Mouse (Mus musculus) spleen, postnatal 14 days (tissue): Measurements from ENCODE around the gene Efna4.

Experiments
- DNase-seq, 2 experiments: peaks; one replicate each; pipeline ENCODE4 v3.0.0; 2021 to 2022; ENCODE audit warnings: low spot score in 2 of 2

The Efna4 gene

GRCm38 (mm10) chr3:89364631-89365030 is 26.8 kb upstream of the Efna4 start:
- no peak for DNase-seq

DNA sequence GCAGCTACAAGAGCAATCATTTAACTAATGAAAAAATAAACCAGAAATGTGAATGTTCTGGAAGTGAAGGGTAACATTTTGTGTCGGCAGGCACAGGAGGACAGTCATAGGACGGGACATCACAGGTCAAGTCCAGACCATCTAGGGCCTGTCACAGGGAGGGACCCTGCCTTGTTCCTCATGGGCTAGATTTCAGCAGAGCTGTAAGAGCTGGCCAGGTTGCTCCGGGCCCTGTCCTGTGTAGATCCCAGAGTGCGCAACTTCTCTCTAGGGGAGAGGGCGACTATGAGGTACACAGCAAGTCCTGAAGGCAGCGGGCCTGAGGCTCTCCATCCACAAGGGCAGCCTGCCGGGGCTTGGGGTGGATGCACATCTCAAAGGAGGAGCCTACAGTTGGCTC is 23.8 kb upstream of the Efna4 start, which contains the start of gene Dcst2:
Gene Dcst2, plus strand, starts transcription at position 301 of the 400 bp plus-strand sequence.
- DNase-seq: no peak

GRCm38 (mm10) chr3:89360237-89360636 is 22.4 kb upstream of the Efna4 start:
- DNase-seq: no peak

- DNase-seq: no peak
Measured at GRCm38 (mm10) chr3:89359630-89360029, 21.8 kb upstream of the Efna4 start.

GRCm38 (mm10) chr3:89356029-89356428 is 18.2 kb upstream of the Efna4 start:
- no peak for DNase-seq

DNA sequence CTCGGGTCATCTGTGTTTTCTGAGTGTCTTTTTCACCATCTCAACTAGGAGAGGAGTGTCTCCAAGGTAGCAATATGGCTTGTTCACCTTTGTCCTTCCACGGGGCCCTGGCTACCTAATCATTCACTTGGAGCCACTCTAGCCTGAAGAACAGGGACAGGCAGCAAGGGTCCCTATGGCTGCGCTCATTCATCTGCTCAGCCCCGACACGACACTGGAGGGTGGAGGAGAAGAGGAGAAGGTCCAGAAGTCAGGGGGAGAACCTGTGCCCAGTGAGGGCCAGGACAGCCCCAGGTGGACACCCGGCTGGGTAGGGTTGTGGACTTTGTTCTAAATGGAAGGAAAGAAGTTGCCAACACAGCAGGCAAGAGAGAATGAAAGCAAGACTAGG is 17.7 kb upstream of the Efna4 start:
- DNase-seq: no peak

- peak; percentile 50 to 69 for DNase-seq
Measured at GRCm38 (mm10) chr3:89354816-89355511, 17.1 kb upstream of the Efna4 start.

DNA sequence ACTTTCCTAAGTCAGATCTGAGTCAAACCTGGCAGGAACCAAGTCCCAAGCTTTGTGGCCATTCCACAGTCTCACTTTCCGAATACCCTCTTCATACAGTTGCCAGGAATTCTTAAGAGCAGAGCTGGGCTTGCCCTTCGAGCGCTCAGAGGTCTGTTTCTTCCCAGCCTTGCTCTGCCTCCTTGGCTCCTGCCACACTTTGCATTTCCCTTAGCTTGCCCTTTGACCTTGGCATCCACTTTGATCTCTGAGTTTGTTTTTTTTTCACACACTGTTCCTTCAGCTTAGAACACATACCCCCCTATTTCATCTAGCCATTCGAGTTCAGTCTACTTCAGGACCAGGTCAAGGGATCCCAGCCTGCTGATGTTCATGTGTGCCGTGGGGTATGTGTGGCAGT is 13.4 kb upstream of the Efna4 start:
- DNase-seq: no peak

DNA sequence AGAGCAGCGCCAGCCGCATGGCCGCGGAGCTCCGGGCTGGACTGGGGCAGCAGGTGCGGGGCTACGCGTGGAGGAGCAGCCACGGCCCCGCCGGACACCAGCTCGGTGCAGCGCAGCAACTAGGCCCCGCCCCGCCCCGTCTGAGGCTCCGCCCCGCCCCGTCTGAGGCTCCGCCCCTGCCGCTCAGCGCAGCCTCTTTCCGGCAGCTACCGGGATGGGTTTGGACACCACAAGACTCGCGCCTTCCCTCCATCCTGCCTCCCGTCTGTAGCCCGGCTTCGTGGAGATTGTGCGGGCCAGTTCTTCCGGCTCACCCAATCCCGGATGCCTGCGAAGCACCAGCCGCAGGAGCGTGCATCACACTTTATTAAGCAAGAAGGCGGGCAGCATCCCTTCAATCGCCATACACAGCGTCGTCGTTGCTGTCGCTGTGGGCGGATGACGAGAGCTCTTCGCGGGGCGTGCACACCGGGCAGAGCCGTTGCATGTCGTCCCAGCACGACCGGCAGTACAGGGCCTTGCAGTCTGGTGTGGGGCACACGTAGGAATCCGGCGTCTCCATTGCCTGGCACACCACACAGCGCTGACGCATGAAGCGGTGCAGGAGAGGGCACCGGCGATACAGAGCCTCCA is 12.2 kb upstream of the Efna4 start, which contains the start of gene Adam15:
Gene Adam15, minus strand, starts transcription at position 128 of the 633 bp plus-strand sequence.
- peak; percentile 74 to 78 for DNase-seq

GRCm38 (mm10) chr3:89348911-89349868 is 11.4 kb upstream of the Efna4 start:
- no peak for DNase-seq

DNA sequence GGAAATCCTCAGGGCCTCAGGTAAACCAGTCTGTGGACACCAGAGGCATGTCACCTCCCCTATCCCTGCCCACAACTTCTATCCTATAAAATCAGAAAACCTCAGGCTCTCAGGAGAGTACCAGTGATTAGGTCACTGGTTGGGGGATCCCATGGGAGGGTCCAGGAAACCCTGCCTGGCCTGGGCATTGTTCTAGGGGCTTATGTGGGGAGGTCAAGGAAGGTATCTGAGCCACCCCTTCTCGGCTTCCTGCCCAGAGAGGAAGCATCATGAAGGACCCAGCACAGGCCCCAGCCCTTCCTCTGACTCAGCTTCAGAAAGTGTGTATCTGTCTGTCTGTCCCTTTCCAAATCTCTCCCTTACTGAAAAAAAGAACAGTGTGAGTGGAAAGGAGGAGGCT is 10.1 kb upstream of the Efna4 start:
- DNase-seq: no peak

GRCm38 (mm10) chr3:89346815-89347540 is 9.2 kb upstream of the Efna4 start:
- no peak for DNase-seq

DNA sequence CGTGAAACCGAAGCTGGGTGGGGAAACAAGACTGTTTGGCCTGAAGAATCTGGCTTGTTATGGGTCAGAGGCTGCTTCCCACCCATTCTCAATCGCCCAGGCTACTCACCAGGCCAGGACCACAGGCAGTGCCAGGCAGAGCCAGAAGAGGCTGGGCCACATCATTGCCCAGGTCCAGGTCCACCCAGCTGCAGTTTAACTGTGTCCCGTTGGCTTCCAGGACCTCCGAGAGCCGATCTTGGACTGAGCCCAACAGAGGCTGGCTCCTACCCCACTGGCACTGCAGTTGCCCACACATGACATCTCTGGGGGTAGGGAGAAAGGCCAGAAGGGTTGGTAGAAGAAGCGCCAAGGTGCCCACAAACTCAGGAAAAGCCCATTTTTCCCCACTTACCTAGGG is 5.5 kb upstream of the Efna4 start:
- no peak for DNase-seq

GRCm38 (mm10) chr3:89341794-89342193 is 4.0 kb upstream of the Efna4 start:
- no peak for DNase-seq

DNA sequence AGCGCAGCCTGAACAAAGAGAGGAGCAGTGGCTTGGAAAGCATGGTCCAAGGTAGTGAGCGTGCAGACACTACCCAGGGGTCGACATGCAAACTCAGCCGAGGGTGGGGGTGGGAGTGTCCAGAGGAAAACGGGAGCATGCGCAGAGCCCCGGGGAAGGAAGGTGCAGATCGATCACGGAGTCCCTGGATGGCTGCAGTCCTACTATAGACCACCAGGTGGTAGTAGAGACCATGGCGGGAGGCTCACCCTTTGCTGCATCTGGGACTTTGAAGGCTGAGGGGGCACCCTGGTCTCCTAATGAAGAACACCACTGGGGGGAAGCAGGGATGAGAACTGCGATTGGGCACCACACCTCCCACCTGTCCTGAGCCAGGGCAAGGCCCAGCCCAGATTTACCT is 2.6 kb upstream of the Efna4 start:
- peak; percentile 43 to 72 for DNase-seq

DNA sequence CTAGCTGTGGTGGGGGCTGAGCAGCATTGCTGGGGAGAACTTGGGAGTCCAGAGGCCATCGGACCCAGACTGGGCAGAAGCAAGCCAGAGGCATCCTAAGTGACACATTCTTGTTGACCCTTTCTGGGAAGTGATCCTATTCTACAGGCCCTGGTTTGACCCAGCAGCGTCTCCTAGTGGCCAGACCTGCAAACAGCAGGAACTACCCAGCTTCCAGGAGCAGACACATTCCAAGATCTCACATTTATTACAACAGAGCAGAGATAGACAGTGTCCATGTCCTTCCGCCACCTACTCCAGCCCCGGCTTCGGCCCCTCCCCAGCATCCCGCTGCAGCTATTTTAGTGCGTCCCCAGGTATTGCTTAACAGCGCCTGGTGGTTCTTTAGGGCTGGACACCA is 1.6 kb upstream of the Efna4 start:
- peak in 1 of 2 experiments; percentile 60 for DNase-seq

DNA sequence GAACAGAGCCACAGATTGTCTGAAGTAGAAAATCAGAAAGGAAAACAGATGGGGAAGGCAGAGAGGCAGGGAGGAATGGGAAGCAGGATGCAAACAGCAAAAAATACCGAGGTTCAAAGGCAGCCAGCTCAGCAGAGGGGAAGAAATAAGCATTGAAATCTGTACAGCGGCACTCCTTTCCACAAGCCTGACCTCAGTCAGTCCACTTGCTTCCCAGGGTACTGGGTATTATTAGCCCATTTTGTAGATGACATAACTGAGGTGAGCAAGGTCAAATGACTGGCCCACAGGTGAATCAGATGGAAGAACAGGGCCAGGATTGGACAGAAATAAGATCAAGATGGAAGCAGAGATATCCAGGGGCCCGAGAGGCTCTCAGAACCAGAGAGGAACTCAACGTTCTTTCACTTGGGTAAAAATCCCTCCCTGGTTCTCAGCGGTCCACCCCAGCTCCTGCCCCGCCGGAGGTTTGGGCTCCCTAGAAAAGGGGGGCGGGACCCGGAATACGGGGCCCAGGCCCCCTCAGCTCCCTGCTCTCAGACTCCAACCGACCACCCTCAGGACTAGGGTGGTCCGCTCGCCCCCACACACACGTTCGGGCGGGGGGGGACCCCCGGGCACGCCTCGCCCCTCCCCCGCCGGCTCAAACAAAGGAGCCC is 637 bp downstream of the Efna4 start:
- no peak for DNase-seq

GRCm38 (mm10) chr3:89336529-89336928 is 1.3 kb downstream of the Efna4 start:
- no peak for DNase-seq

DNA sequence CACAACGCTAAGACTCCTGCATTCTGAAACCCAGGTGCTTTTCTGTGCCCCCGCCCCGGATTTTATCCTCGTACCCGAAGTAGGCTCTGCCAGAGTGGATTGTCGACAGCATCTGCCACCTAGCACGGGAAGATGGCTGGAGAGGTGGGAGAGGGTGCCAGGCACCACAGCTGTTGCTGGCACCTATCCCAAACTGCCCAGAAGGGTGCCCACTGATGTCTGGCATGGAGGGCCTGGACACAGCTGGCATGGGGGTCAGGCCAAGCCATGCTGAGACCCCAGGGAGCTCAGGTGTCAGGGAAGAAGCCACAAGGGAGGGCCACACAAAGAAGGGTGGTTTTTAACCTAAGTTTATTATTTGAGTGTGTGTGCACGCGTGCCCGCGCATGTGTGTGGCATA is 4.8 kb downstream of the Efna4 start:
- no peak for DNase-seq

- DNase-seq: no peak
Measured at GRCm38 (mm10) chr3:89332476-89332875, 5.4 kb downstream of the Efna4 start.

- DNase-seq: no peak
Measured at GRCm38 (mm10) chr3:89332013-89332412, 5.8 kb downstream of the Efna4 start.
